Comparison of ENCODE assay signal across 24 mouse cellular contexts in genomic region chr8:73029787-73030186, GRCm38 (mm10).
DNase-seq lines count a peak whose midpoint lies in the region; ATAC-seq and TF ChIP-seq lines count a peak whose summit lies in the region.
"Had no signal": no experiment of that assay in that cellular context is flagged by ENCODE, and none has a peak within 500 bp of the region (broad histone marks: within the 10 kb centered on the region; RNA-seq: fewer than 3 reads in every experiment).

No protein-coding gene starts in this region.

- no peak overlapping the region for H3K4me3 ChIP-seq in lung, adult 2 months (replicated peaks; ENCODE audit: extremely low read depth, low read depth, low read length)
- H3K4me3 ChIP-seq in limb, embryonic 10.5 days = no peak overlapping the region
- no peak overlapping the region for H3K4me3 ChIP-seq in kidney, embryonic 16.5 days (ENCODE audit: low read length)

- no peak for TF ChIP-seq CTCF in lung, adult 2 months (IDR thresholded peaks at IDR 0.05; ENCODE audit: insufficient read depth, low read length)

- H3K4me1 ChIP-seq in lung, adult 2 months (ENCODE audit: control insufficient read depth, insufficient read depth, low read length) = no peaks in the 10 kb centered on the region
- H3K4me1 ChIP-seq in limb, embryonic 10.5 days = no peaks in the 10 kb centered on the region
- no peaks in the 10 kb centered on the region for H3K4me1 ChIP-seq in kidney, embryonic 16.5 days (ENCODE audit: insufficient read depth, low read length)

- no peak overlapping the region for H3K9ac ChIP-seq in kidney, embryonic 16.5 days (replicated peaks; ENCODE audit: low read length)

- peak; percentile 84 for DNase-seq in heart, adult 11 months
- DNase-seq in heart, adult 8-10 months (ENCODE audit: low spot score) = no peak
- peak; percentile 61 for DNase-seq in ES-CJ7 (ENCODE audit: low read depth, low spot score)
- DNase-seq in R1 (ENCODE audit: low read depth, low spot score) = peak; percentile 64
- peak; percentile 48 for DNase-seq in ZHBTc4 (ENCODE audit: low read depth, low spot score)
- no peak for DNase-seq in lung, adult 2 months
- no peak for DNase-seq in limb, embryonic 10.5 days (ENCODE audit: low spot score)
- DNase-seq: adrenal gland, adult 2 months; adrenal gland, adult 8-10 months; adrenal gland, postnatal 10 days; adrenal gland, postnatal 14 days; adrenal gland, postnatal 25 days; adrenal gland, postnatal 36 days; B cell, adult 2 months; cerebellum, adult 11 months; cerebellum, adult 11-12 months; cerebellum, adult 18-20 months; cerebellum, adult 2 months; cerebellum, adult 8-10 months had no signal

- no peak for TF ChIP-seq POLR2A in lung, adult 2 months (IDR thresholded peaks at IDR 0.05; ENCODE audit: borderline replicate concordance, extremely low read depth, low read depth, low read length)

- H3K4me2 ChIP-seq in kidney, embryonic 16.5 days (replicated peaks; ENCODE audit: low read depth, low read length) = no peak overlapping the region

- H3K36me3 ChIP-seq in limb, embryonic 10.5 days = no peaks in the 10 kb centered on the region
- H3K36me3 ChIP-seq in kidney, embryonic 16.5 days (ENCODE audit: insufficient read depth, low read length) = no peaks in the 10 kb centered on the region
- H3K36me3 ChIP-seq: G1E had no signal

- no peaks in the 10 kb centered on the region for H3K27me3 ChIP-seq in limb, embryonic 10.5 days (ENCODE audit: low read depth, poor library complexity, severe bottlenecking)
- no peaks in the 10 kb centered on the region for H3K27me3 ChIP-seq in kidney, embryonic 16.5 days (ENCODE audit: insufficient read depth, low read length)
- H3K27me3 ChIP-seq: Patski had no signal

- H3K9me3 ChIP-seq in limb, embryonic 10.5 days (replicated peaks) = no peaks in the 10 kb centered on the region
- no peaks in the 10 kb centered on the region for H3K9me3 ChIP-seq in kidney, embryonic 16.5 days (ENCODE audit: low read length)
- H3K9me3 ChIP-seq: G1E had no signal

- ATAC-seq in kidney, embryonic 16.5 days (ENCODE audit: low FRiP score, low TSS enrichment) = no peak
- ATAC-seq: activated CD4-positive, CD25-positive, alpha-beta regulatory T cell, adult 4 months; CD4-positive, CD25-positive, alpha-beta regulatory T cell, adult 4 months; Patski had no signal

- no peak overlapping the region for H3K27ac ChIP-seq in limb, embryonic 10.5 days
- H3K27ac ChIP-seq in kidney, embryonic 16.5 days (ENCODE audit: low read length) = no peak overlapping the region

Comparison
In these comparisons a context has a peak if more than half of its experiments do, and no peak if none do; other contexts are left out.
1. DNase-seq: peak in heart, adult 11 months (single experiment), ES-CJ7 (single experiment), R1 (single experiment) and ZHBTc4 (single experiment); none in heart, adult 8-10 months (single experiment), lung, adult 2 months (single experiment) and limb, embryonic 10.5 days (single experiment).